Mouse (Mus musculus): ENCODE results near the gene D330020A13Rik. TPM values are rescaled to one million over a fixed set of nuclear protein-coding genes. Genes with fewer than 3 reads are reported as not detected.

D330020A13Rik gene
- total RNA-seq, 1 experiment, result 4.4 TPM

DNA sequence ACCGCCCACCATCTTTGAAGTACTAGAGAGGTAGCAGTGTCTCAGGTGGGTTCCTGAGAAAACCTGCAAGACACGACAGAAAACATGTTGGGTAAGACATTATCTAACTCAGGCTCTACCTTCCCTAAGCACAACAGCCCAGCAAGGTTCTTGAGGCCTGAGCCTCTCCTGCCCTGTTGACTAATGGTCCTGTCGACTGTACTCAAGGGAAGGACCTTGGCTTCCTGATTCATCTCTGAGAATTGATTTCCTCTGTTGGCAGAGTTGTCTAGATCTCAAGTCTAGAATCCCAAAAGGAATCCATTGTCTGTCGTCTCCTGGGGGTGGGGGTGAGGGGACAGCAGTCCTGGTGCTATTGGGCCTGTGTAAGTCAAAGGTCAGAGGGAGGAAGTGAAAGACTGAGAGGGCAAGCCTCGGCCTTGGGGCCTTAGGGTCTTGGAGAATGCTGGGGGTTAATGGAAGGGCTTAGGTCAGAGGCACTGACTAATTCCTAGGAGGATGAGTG is 37.7 kb upstream of the D330020A13Rik start:
- DNase-seq (ENCODE audit: low read depth, low spot score), result no peak
- peaks cover 3% of the 10 kb centered on the region; the same call in 1 of the 2 replicates for H3K36me3 ChIP-seq (ENCODE audit: control insufficient read depth, insufficient read depth, low read length, poor library complexity, severe bottlenecking)
- H3K27ac ChIP-seq (ENCODE audit: insufficient read depth, low read depth, low read length, poor library complexity, severe bottlenecking), result no peak overlapping the region
- TF ChIP-seq CHD2 (IDR thresholded peaks at IDR 0.05; ENCODE audit: low read depth, low read length) (no peak), ZC3H11A (IDR thresholded peaks at IDR 0.05; ENCODE audit: borderline replicate concordance, low read depth, low read length) (no peak), ZNF384 (IDR thresholded peaks at IDR 0.05; ENCODE audit: low read depth, low read length) (no peak), HCFC1 (IDR thresholded peaks at IDR 0.05; ENCODE audit: borderline replicate concordance, insufficient read depth, low read length) (no peak), MAFK (IDR thresholded peaks at IDR 0.05; ENCODE audit: insufficient read depth, low read depth, low read length) (no peak)
- H3K9me3 ChIP-seq (ENCODE audit: control insufficient read depth, insufficient read depth, low read depth, low read length), result no peaks in the 10 kb centered on the region
- H3K9ac ChIP-seq (ENCODE audit: insufficient read depth, low read depth, low read length, poor library complexity, severe bottlenecking), result no peak overlapping the region
- no peak overlapping the region for H3K4me3 ChIP-seq (ENCODE audit: insufficient read depth in 1 of 2, low read depth in 1 of 2, low read length in 2 of 2, poor library complexity in 1 of 2, severe bottlenecking in 1 of 2)
- in situ Hi-C loops (cut with MboI; ENCODE audit: low sequenced_read_pairs in 2 of 2, unreplicated experiment in 2 of 2), result no loop called here
- H3K4me1 ChIP-seq (ENCODE audit: control insufficient read depth in 2 of 2, insufficient read depth in 2 of 2, low read length in 2 of 2, poor library complexity in 1 of 2), result peaks cover 11 to 24% of the 10 kb centered on the region in 2 experiments; a peak in 3 of 4 replicates

GRCm38 (mm10) chr6:120259481-120259880 is 34.7 kb upstream of the D330020A13Rik start:
- DNase-seq (ENCODE audit: low read depth, low spot score), result peak; percentile 20
- in situ Hi-C loops (cut with MboI; ENCODE audit: low sequenced_read_pairs in 2 of 2, unreplicated experiment in 2 of 2), result no loop called here
- H3K9me3 ChIP-seq (ENCODE audit: control insufficient read depth, insufficient read depth, low read depth, low read length), result no peaks in the 10 kb centered on the region
- no peak overlapping the region for H3K9ac ChIP-seq (ENCODE audit: insufficient read depth, low read depth, low read length, poor library complexity, severe bottlenecking)
- TF ChIP-seq CHD2 (IDR thresholded peaks at IDR 0.05; ENCODE audit: low read depth, low read length), result no peak
- no peak for TF ChIP-seq HCFC1 (IDR thresholded peaks at IDR 0.05; ENCODE audit: borderline replicate concordance, insufficient read depth, low read length)
- no peak for TF ChIP-seq ZC3H11A (IDR thresholded peaks at IDR 0.05; ENCODE audit: borderline replicate concordance, low read depth, low read length)
- no peak for TF ChIP-seq ZNF384 (IDR thresholded peaks at IDR 0.05; ENCODE audit: low read depth, low read length)
- TF ChIP-seq MAFK (IDR thresholded peaks at IDR 0.05; ENCODE audit: insufficient read depth, low read depth, low read length), result no peak
- peak overlapping the region; percentile 67 for H3K27ac ChIP-seq (ENCODE audit: insufficient read depth, low read depth, low read length, poor library complexity, severe bottlenecking)
- peaks cover 2% of the 10 kb centered on the region; the same call in 1 of the 2 replicates for H3K36me3 ChIP-seq (ENCODE audit: control insufficient read depth, insufficient read depth, low read length, poor library complexity, severe bottlenecking)
- peaks cover 17 to 44% of the 10 kb centered on the region in 2 experiments for H3K4me1 ChIP-seq (ENCODE audit: control insufficient read depth in 2 of 2, insufficient read depth in 2 of 2, low read length in 2 of 2, poor library complexity in 1 of 2)
- peak overlapping the region; percentile 7 to 18; a peak in 2 of 4 replicates for H3K4me3 ChIP-seq (ENCODE audit: insufficient read depth in 1 of 2, low read depth in 1 of 2, low read length in 2 of 2, poor library complexity in 1 of 2, severe bottlenecking in 1 of 2)

DNA sequence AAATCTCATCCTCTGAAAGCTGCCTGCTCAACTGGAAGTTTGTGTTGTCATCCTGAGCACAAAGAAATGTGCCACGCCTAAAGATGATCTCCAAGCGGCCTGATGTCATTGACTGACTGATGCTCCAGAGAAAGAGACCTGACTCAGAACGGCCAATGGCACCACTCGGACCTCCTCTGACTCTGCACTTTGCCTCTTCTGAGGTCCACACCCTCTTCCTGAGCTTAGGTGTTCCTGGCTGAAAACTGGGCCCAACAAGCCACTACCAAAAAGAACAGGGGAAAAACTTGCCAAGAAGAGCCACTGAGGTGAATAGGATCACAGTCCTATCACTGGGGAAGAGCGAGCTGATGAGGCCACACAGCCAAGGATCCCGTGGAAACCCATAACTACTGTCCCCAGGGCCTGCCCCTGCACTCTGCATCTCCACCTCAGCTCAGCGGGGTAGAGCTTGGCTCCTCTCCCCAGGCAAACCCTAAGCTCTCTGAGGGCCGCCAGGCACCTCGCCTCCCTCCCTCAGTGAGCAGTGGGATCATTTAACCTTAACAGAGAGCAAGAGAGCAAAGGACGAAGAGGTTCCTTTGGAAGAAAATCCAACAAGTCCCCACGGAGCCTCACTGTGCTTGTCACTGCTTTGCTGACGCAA is 31.2 kb upstream of the D330020A13Rik start:
- in situ Hi-C loops (cut with MboI; ENCODE audit: low sequenced_read_pairs in 2 of 2, unreplicated experiment in 2 of 2), result no loop called here
- DNase-seq (ENCODE audit: low read depth, low spot score), result peak; percentile 25
- H3K9ac ChIP-seq (ENCODE audit: insufficient read depth, low read depth, low read length, poor library complexity, severe bottlenecking), result no peak overlapping the region

GRCm38 (mm10) chr6:120263608-120264007 is 30.6 kb upstream of the D330020A13Rik start:
- no peak overlapping the region for H3K4me3 ChIP-seq (ENCODE audit: insufficient read depth in 1 of 2, low read depth in 1 of 2, low read length in 2 of 2, poor library complexity in 1 of 2, severe bottlenecking in 1 of 2)
- H3K9ac ChIP-seq (ENCODE audit: insufficient read depth, low read depth, low read length, poor library complexity, severe bottlenecking), result no peak overlapping the region
- in situ Hi-C loops (cut with MboI; ENCODE audit: low sequenced_read_pairs in 2 of 2, unreplicated experiment in 2 of 2), result no loop called here
- no peak overlapping the region for H3K27ac ChIP-seq (ENCODE audit: insufficient read depth, low read depth, low read length, poor library complexity, severe bottlenecking)
- no peak for DNase-seq (ENCODE audit: low read depth, low spot score)
- H3K36me3 ChIP-seq (ENCODE audit: control insufficient read depth, insufficient read depth, low read length, poor library complexity, severe bottlenecking), result peaks cover 4% of the 10 kb centered on the region; the same call in 1 of the 2 replicates
- peaks cover 8 to 27% of the 10 kb centered on the region in 2 experiments for H3K4me1 ChIP-seq (ENCODE audit: control insufficient read depth in 2 of 2, insufficient read depth in 2 of 2, low read length in 2 of 2, poor library complexity in 1 of 2)
- TF ChIP-seq ZC3H11A (IDR thresholded peaks at IDR 0.05; ENCODE audit: borderline replicate concordance, low read depth, low read length) (no peak), MAFK (IDR thresholded peaks at IDR 0.05; ENCODE audit: insufficient read depth, low read depth, low read length) (no peak), HCFC1 (IDR thresholded peaks at IDR 0.05; ENCODE audit: borderline replicate concordance, insufficient read depth, low read length) (no peak), ZNF384 (IDR thresholded peaks at IDR 0.05; ENCODE audit: low read depth, low read length) (no peak), CHD2 (IDR thresholded peaks at IDR 0.05; ENCODE audit: low read depth, low read length) (no peak)
- H3K9me3 ChIP-seq (ENCODE audit: control insufficient read depth, insufficient read depth, low read depth, low read length), result no peaks in the 10 kb centered on the region

More for the DNA sequence above, 31.2 kb upstream of the D330020A13Rik start:
- TF ChIP-seq CHD2 (IDR thresholded peaks at IDR 0.05; ENCODE audit: low read depth, low read length), result no peak
- TF ChIP-seq ZNF384 (IDR thresholded peaks at IDR 0.05; ENCODE audit: low read depth, low read length), result no peak
- TF ChIP-seq HCFC1 (IDR thresholded peaks at IDR 0.05; ENCODE audit: borderline replicate concordance, insufficient read depth, low read length), result no peak
- no peak for TF ChIP-seq ZC3H11A (IDR thresholded peaks at IDR 0.05; ENCODE audit: borderline replicate concordance, low read depth, low read length)
- TF ChIP-seq MAFK (IDR thresholded peaks at IDR 0.05; ENCODE audit: insufficient read depth, low read depth, low read length), result peak; percentile 33; the same call in 1 of the 2 replicates
- Histone ChIP-seq H3K4me1 (ENCODE audit: control insufficient read depth in 2 of 2, insufficient read depth in 2 of 2, low read length in 2 of 2, poor library complexity in 1 of 2) (peaks cover 8 to 28% of the 10 kb centered on the region in 2 experiments), H3K27ac (ENCODE audit: insufficient read depth, low read depth, low read length, poor library complexity, severe bottlenecking) (no peak overlapping the region; the same call in 1 of the 2 replicates), H3K4me3 (ENCODE audit: insufficient read depth in 1 of 2, low read depth in 1 of 2, low read length in 2 of 2, poor library complexity in 1 of 2, severe bottlenecking in 1 of 2) (no peak overlapping the region), H3K9me3 (ENCODE audit: control insufficient read depth, insufficient read depth, low read depth, low read length) (no peaks in the 10 kb centered on the region), H3K36me3 (ENCODE audit: control insufficient read depth, insufficient read depth, low read length, poor library complexity, severe bottlenecking) (peaks cover 3% of the 10 kb centered on the region; the same call in 1 of the 2 replicates)
